Mouse (Mus musculus): ENCODE measurements around the gene Espnl. TPM values are rescaled to one million over a fixed set of nuclear protein-coding genes. Genes with fewer than 3 reads are reported as not detected.

The Espnl gene
- polyA plus RNA-seq, 1 experiment from 2014 or later = 0.14 TPM

DNA sequence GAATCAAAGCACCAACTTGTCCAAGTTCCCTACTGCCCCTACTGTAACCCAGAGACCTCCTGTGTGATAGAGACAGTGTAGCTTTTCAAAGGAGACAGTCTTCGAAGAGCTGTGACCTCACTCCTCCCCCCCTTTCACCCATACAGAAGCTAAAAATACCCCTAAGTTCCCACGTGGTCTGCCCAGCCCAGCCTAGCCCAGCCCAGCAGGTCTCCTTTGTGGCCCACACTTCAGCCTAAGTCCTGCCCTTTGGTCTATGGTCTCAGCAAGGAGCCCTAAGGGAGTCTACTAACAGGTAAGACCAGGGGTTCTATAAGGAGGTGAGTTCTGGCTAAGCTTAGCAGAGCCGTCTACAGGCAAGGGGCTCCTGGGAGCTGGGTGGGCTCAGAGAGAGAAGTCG, 29.0 kb downstream of the Espnl start, which contains the start of gene Klhl30:
Gene Klhl30 (plus strand): TSS at position 176 of the 400 bp plus-strand sequence.
- no peak for TF ChIP-seq CTCF (IDR thresholded peaks at IDR 0.05)
- no peak for DNase-seq (ENCODE audit: low read depth, low spot score)
- H3K27me3 ChIP-seq = no peaks in the 10 kb centered on the region
- no peak for ATAC-seq
- in situ Hi-C loops (cut with MboI; ENCODE audit: low pct_unique_long_range_greater_than_20kb) = no loop called here
- CTCF ChIA-PET = interaction anchor here (2.8 kb wide), 1 partner anchor 30 kb away, joined by 11 read pairs; no protein-coding TSS in a partner anchor
- POLR2A ChIA-PET = interaction anchor here (0.6 to 0.8 kb wide), 2 partner anchors 14 to 43 kb away, joined by 3 to 4 read pairs; no protein-coding TSS in a partner anchor

- CTCF ChIA-PET = interaction anchor here (2.8 kb wide), 1 partner anchor 30 kb away, joined by 11 read pairs; no protein-coding TSS in a partner anchor
- ATAC-seq (peak; percentile 22), DNase-seq (ENCODE audit: low read depth, low spot score) (no peak)
- in situ Hi-C loops (cut with MboI; ENCODE audit: low pct_unique_long_range_greater_than_20kb) = no loop called here
- H3K27me3 ChIP-seq = no peaks in the 10 kb centered on the region
- no peak for TF ChIP-seq CTCF (IDR thresholded peaks at IDR 0.05)
- POLR2A ChIA-PET = interaction anchor here (0.6 to 0.8 kb wide), 2 partner anchors 14 to 42 kb away, joined by 3 to 4 read pairs; no protein-coding TSS in a partner anchor
Measured at GRCm38 (mm10) chr1:91351249-91351648, 29.4 kb downstream of the Espnl start.

DNA sequence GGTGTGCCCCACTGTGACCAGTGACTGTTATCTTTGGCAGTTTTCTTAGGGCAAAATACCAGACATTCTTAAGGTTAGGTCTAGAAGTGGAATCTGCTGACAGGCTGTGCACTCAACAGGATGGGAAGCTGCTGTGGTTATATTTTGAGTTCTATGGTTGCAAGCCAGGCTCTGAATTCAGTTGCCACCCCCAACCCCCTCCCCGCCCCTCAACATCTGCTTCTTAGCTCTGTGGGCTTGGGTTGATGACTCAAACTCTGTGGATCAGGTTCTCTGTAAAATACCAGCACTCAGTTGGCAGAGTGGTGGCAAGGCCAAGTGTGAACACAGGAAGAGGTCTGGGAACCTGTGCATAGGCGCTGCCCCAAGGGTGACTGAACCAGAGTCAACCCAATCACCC, 30.4 kb downstream of the Espnl start:
- in situ Hi-C loops (cut with MboI; ENCODE audit: low pct_unique_long_range_greater_than_20kb) = no loop called here
- no peaks in the 10 kb centered on the region for H3K27me3 ChIP-seq
- DNase-seq (ENCODE audit: low read depth, low spot score) (peak; percentile 86), ATAC-seq (peak; percentile 67)
- no peak for TF ChIP-seq CTCF (IDR thresholded peaks at IDR 0.05)
- CTCF ChIA-PET = no interaction called here
- POLR2A ChIA-PET = interaction anchor here (1.1 to 1.6 kb wide), 3 partner anchors 9 to 53 kb away, joined by 3 to 4 read pairs (median 3); no protein-coding TSS in a partner anchor

GRCm38 (mm10) chr1:91356105-91356504, 34.2 kb downstream of the Espnl start:
- ChIA-PET CTCF (interaction anchor here (1.1 to 1.6 kb wide), 2 partner anchors 9 to 12 kb away, joined by 3 to 4 read pairs; no protein-coding TSS in a partner anchor), POLR2A (no interaction called here)
- DNase-seq (ENCODE audit: low read depth, low spot score) (no peak), ATAC-seq (no peak)
- no peak for TF ChIP-seq CTCF (IDR thresholded peaks at IDR 0.05)
- H3K27me3 ChIP-seq = no peaks in the 10 kb centered on the region
- in situ Hi-C loops (cut with MboI; ENCODE audit: low pct_unique_long_range_greater_than_20kb) = no loop called here

- POLR2A ChIA-PET = interaction anchor here (1.0 to 1.1 kb wide), 2 partner anchors 10 to 117 kb away, joined by 3 to 4 read pairs; no protein-coding TSS in a partner anchor
- in situ Hi-C loops (cut with MboI; ENCODE audit: low pct_unique_long_range_greater_than_20kb) = no loop called here
- TF ChIP-seq CTCF (IDR thresholded peaks at IDR 0.05) = no peak
- CTCF ChIA-PET = no interaction called here
- no peak for DNase-seq (ENCODE audit: low read depth, low spot score)
- ATAC-seq = no peak
- no peaks in the 10 kb centered on the region for H3K27me3 ChIP-seq
Measured at GRCm38 (mm10) chr1:91362113-91362512, 40.2 kb downstream of the Espnl start.

DNA sequence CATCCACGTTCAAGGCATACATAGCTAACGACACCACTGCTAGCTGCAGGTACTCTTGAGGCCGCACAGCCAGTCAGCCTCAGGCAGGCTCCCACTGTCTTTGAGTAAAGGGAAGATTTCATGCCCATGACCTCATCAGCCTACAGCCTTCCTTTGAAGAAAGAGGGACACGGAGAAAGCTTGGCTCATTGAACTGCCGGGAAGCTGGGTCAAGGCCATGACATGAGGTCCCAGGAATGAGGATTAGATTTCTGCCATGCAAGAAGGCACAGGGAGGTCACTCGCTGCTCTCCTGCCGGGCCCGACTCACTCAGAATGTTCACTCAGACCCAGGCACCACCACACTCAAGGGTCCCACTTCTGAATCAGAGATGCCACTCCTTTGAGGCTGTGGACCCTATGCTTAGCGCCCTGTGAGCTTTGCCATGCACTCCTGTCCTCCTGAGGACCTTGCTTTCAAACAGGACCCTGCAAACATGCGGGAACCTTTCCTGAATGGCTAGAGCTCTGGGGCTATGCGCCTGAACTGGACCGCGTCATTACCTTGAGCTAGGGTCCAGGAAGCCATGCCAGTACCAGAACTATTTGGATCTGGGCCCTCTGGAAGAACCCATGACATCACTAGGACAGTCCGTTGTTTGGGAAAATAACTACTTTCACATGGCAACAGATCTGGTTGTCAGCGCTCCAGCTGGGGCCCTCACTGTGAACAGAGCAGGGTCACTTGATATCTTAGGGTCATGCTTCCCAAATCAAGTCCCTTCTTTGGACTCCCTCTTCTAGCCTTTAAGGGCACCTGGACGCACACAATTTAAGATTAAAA, 43.2 kb downstream of the Espnl start:
- in situ Hi-C loops (cut with MboI; ENCODE audit: low pct_unique_long_range_greater_than_20kb) = no loop called here
- ATAC-seq (no peak), DNase-seq (ENCODE audit: low read depth, low spot score) (no peak)
- CTCF ChIA-PET = interaction anchor here (1.2 to 1.3 kb wide), 2 partner anchors 12 to 16 kb away, joined by 3 read pairs; no protein-coding TSS in a partner anchor
- no peaks in the 10 kb centered on the region for H3K27me3 ChIP-seq
- POLR2A ChIA-PET = interaction anchor here (0.6 to 1.1 kb wide), 2 partner anchors 14 to 30 kb away, joined by 3 read pairs; no protein-coding TSS in a partner anchor
- no peak for TF ChIP-seq CTCF (IDR thresholded peaks at IDR 0.05)

GRCm38 (mm10) chr1:91365816-91366214, 43.9 kb downstream of the Espnl start:
- ATAC-seq (no peak), DNase-seq (ENCODE audit: low read depth, low spot score) (no peak)
- CTCF ChIA-PET = interaction anchor here (1.3 kb wide), 1 partner anchor 11 kb away, joined by 3 read pairs; no protein-coding TSS in a partner anchor
- H3K27me3 ChIP-seq = no peaks in the 10 kb centered on the region
- TF ChIP-seq CTCF (IDR thresholded peaks at IDR 0.05) = no peak
- POLR2A ChIA-PET = interaction anchor here (0.6 to 1.1 kb wide), 2 partner anchors 15 to 29 kb away, joined by 3 read pairs; no protein-coding TSS in a partner anchor
- in situ Hi-C loops (cut with MboI; ENCODE audit: low pct_unique_long_range_greater_than_20kb) = no loop called here

- ATAC-seq (no peak), DNase-seq (ENCODE audit: low read depth, low spot score) (no peak)
- no peaks in the 10 kb centered on the region for H3K27me3 ChIP-seq
- in situ Hi-C loops (cut with MboI; ENCODE audit: low pct_unique_long_range_greater_than_20kb) = no loop called here
- CTCF ChIA-PET = interaction anchor here (1.3 kb wide), 1 partner anchor 10 kb away, joined by 3 read pairs; no protein-coding TSS in a partner anchor
- no peak for TF ChIP-seq CTCF (IDR thresholded peaks at IDR 0.05)
- POLR2A ChIA-PET = no interaction called here
Measured at GRCm38 (mm10) chr1:91366215-91367108, 44.6 kb downstream of the Espnl start, which contains the start of gene Erfe. Gene Erfe (plus strand): TSS chr1:91366430.

DNA sequence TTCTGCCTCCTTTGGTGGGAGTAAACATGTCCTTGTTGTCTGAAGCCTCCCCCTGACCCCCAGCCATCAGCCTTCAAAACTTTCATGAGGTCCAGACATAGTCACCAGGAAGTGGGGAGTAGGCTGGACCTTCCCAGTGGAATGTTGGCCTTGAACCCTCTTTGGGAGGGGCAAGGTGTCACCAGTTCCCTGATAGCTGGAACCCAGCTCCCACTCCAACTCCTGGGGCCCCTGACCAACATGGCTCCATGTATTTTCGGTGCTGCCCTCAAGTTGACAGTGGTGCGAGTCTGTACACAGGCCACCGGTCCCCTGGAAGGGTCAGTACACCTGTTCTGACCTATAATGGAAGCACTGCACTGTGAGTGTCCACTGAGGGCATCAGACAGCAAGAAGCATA, 45.4 kb downstream of the Espnl start:
- POLR2A ChIA-PET = no interaction called here
- no peak for ATAC-seq
- TF ChIP-seq CTCF (IDR thresholded peaks at IDR 0.05) = no peak
- in situ Hi-C loops (cut with MboI; ENCODE audit: low pct_unique_long_range_greater_than_20kb) = no loop called here
- CTCF ChIA-PET = no interaction called here
- DNase-seq (ENCODE audit: low read depth, low spot score) = no peak
- no peaks in the 10 kb centered on the region for H3K27me3 ChIP-seq

GRCm38 (mm10) chr1:91369408-91369807, 47.5 kb downstream of the Espnl start:
- no peak for TF ChIP-seq CTCF (IDR thresholded peaks at IDR 0.05)
- DNase-seq (ENCODE audit: low read depth, low spot score) (no peak), ATAC-seq (no peak)

More at GRCm38 (mm10) chr1:91369408-91369807, 47.5 kb downstream of the Espnl start:
- in situ Hi-C loops (cut with MboI; ENCODE audit: low pct_unique_long_range_greater_than_20kb) = no loop called here
- ChIA-PET CTCF (no interaction called here), POLR2A (interaction anchor here (0.9 to 1.1 kb wide), 2 partner anchors 11 to 17 kb away, joined by 3 to 4 read pairs; no protein-coding TSS in a partner anchor)
- no peaks in the 10 kb centered on the region for H3K27me3 ChIP-seq

All from Patski (cell line).